Mouse (Mus musculus) thymus, postnatal 4 days (tissue): ENCODE data around the gene Chpf2.
"Not testable (repeated sequence)": the region's sequence is repeated elsewhere in the genome, so short reads cannot be mapped to it uniquely, and the experiment has no call there.

Experiments used
- DNase-seq: peaks from one replicate; pipeline ENCODE4 v3.0.0; 2021

The Chpf2 gene

GRCm38 (mm10) chr5:24586547-24587199, at the start of gene Chpf2:
TSS of gene Chpf2 (plus strand) at chr5:24586741.
- DNase-seq: peak; percentile 88

- no peak for DNase-seq
These were observed 48.9 kb upstream of the Chpf2 start for GRCm38 (mm10) chr5:24537618-24538017.

- DNase-seq: no peak
These were observed 46.8 kb upstream of the Chpf2 start for GRCm38 (mm10) chr5:24539571-24540296.

- DNase-seq: peak; percentile 20
These were observed 46.0 kb upstream of the Chpf2 start, which contains the start of gene Asb10 for GRCm38 (mm10) chr5:24540387-24541143. TSS of gene Asb10 (minus strand) at chr5:24540978.

- no peak for DNase-seq
These were observed 45.4 kb upstream of the Chpf2 start for GRCm38 (mm10) chr5:24541144-24541569.

GRCm38 (mm10) chr5:24542643-24543042, 43.9 kb upstream of the Chpf2 start:
- no peak for DNase-seq

GRCm38 (mm10) chr5:24550598-24551316, 35.8 kb upstream of the Chpf2 start:
- peak; percentile 77 for DNase-seq

GRCm38 (mm10) chr5:24551317-24551688, 35.2 kb upstream of the Chpf2 start:
- DNase-seq: no peak

- DNase-seq: no peak
These were observed 32.8 kb upstream of the Chpf2 start for GRCm38 (mm10) chr5:24553621-24554244.

GRCm38 (mm10) chr5:24555335-24555734, 31.2 kb upstream of the Chpf2 start:
- DNase-seq: not testable (repeated sequence)

GRCm38 (mm10) chr5:24556709-24557108, 29.8 kb upstream of the Chpf2 start, which contains the start of gene 4931409K22Rik:
TSS of gene 4931409K22Rik (minus strand) at chr5:24556809.
- no peak for DNase-seq

GRCm38 (mm10) chr5:24575948-24576347, 10.6 kb upstream of the Chpf2 start:
- no peak for DNase-seq

GRCm38 (mm10) chr5:24576801-24577182, 9.7 kb upstream of the Chpf2 start:
- no peak for DNase-seq

- DNase-seq: peak; percentile 99
These were observed 9.2 kb upstream of the Chpf2 start, which contains the start of gene Abcf2 for GRCm38 (mm10) chr5:24577183-24577929. TSS of gene Abcf2 (minus strand) at chr5:24577467.

GRCm38 (mm10) chr5:24578109-24578963, 8.2 kb upstream of the Chpf2 start:
- DNase-seq: no peak

GRCm38 (mm10) chr5:24586106-24586505, 435 bp upstream of the Chpf2 start:
- DNase-seq: no peak

- peak; percentile 22 for DNase-seq
These were observed 648 bp downstream of the Chpf2 start for GRCm38 (mm10) chr5:24587200-24587577.

GRCm38 (mm10) chr5:24589511-24590500, 3.3 kb downstream of the Chpf2 start:
- peak; percentile 7 for DNase-seq

- peak; percentile 22 for DNase-seq
These were observed 4.8 kb downstream of the Chpf2 start for GRCm38 (mm10) chr5:24591268-24591721.
